Mouse (Mus musculus): Measurements from ENCODE around the gene Skap1.

Skap1 gene

GRCm38 (mm10) chr11:96463986-96464715 lies at the start of gene Skap1:
Gene Skap1 (plus strand): TSS chr11:96464593.
- peak; percentile 7 for DNase-seq (ENCODE audit: low read depth, low spot score)

GRCm38 (mm10) chr11:96421074-96421473 lies 43.3 kb upstream of the Skap1 start:
- no peak for DNase-seq (ENCODE audit: low read depth, low spot score)

- DNase-seq (ENCODE audit: low read depth, low spot score) = no peak
Measured at GRCm38 (mm10) chr11:96421517-96422265, 42.7 kb upstream of the Skap1 start.

- DNase-seq (ENCODE audit: low read depth, low spot score) = peak; percentile 55
Measured at GRCm38 (mm10) chr11:96425193-96425592, 39.2 kb upstream of the Skap1 start.

GRCm38 (mm10) chr11:96426191-96426590 lies 38.2 kb upstream of the Skap1 start:
- no peak for DNase-seq (ENCODE audit: low read depth, low spot score)

GRCm38 (mm10) chr11:96426805-96427204 lies 37.6 kb upstream of the Skap1 start:
- no peak for DNase-seq (ENCODE audit: low read depth, low spot score)

GRCm38 (mm10) chr11:96429062-96429461 lies 35.3 kb upstream of the Skap1 start:
- DNase-seq (ENCODE audit: low read depth, low spot score) = no peak

- no peak for DNase-seq (ENCODE audit: low read depth, low spot score)
Measured at GRCm38 (mm10) chr11:96429891-96430290, 34.5 kb upstream of the Skap1 start.

GRCm38 (mm10) chr11:96431871-96432270 lies 32.5 kb upstream of the Skap1 start:
- DNase-seq (ENCODE audit: low read depth, low spot score) = no peak

- DNase-seq (ENCODE audit: low read depth, low spot score) = no peak
Measured at GRCm38 (mm10) chr11:96434888-96435287, 29.5 kb upstream of the Skap1 start.

GRCm38 (mm10) chr11:96436525-96436924 lies 27.9 kb upstream of the Skap1 start:
- peak; percentile 77 for DNase-seq (ENCODE audit: low read depth, low spot score)

- peak; percentile 87 for DNase-seq (ENCODE audit: low read depth, low spot score)
Measured at GRCm38 (mm10) chr11:96438787-96439186, 25.6 kb upstream of the Skap1 start.

- DNase-seq (ENCODE audit: low read depth, low spot score) = no peak
Measured at GRCm38 (mm10) chr11:96441546-96442185, 22.7 kb upstream of the Skap1 start.

GRCm38 (mm10) chr11:96442468-96442867 lies 21.9 kb upstream of the Skap1 start:
- no peak for DNase-seq (ENCODE audit: low read depth, low spot score)

GRCm38 (mm10) chr11:96447931-96448330 lies 16.5 kb upstream of the Skap1 start:
- DNase-seq (ENCODE audit: low read depth, low spot score) = no peak

- no peak for DNase-seq (ENCODE audit: low read depth, low spot score)
Measured at GRCm38 (mm10) chr11:96455111-96455510, 9.3 kb upstream of the Skap1 start.

GRCm38 (mm10) chr11:96455699-96456326 lies 8.6 kb upstream of the Skap1 start:
- DNase-seq (ENCODE audit: low read depth, low spot score) = no peak

GRCm38 (mm10) chr11:96456508-96457305 lies 7.7 kb upstream of the Skap1 start:
- DNase-seq (ENCODE audit: low read depth, low spot score) = no peak

GRCm38 (mm10) chr11:96461766-96462165 lies 2.6 kb upstream of the Skap1 start:
- no peak for DNase-seq (ENCODE audit: low read depth, low spot score)

- no peak for DNase-seq (ENCODE audit: low read depth, low spot score)
Measured at GRCm38 (mm10) chr11:96462191-96462752, 2.1 kb upstream of the Skap1 start.

- DNase-seq (ENCODE audit: low read depth, low spot score) = no peak
Measured at GRCm38 (mm10) chr11:96464716-96465060, 295 bp downstream of the Skap1 start.

Measured in ES-CJ7 (cell line).